Mouse (Mus musculus) right cerebral cortex, postnatal 14 days (tissue): ENCODE measurements around the gene Zfp84.

Experiments
- DNase-seq: peaks from one replicate; pipeline ENCODE4 v3.0.0; 2022

The Zfp84 gene

GRCm38 (mm10) chr7:29818619-29819254 is 50.4 kb downstream of the Zfp84 start:
- DNase-seq, result peak; percentile 46

GRCm38 (mm10) chr7:29828001-29828400 is 59.6 kb downstream of the Zfp84 start:
- DNase-seq, result no peak
